In the genomic region with DNA sequence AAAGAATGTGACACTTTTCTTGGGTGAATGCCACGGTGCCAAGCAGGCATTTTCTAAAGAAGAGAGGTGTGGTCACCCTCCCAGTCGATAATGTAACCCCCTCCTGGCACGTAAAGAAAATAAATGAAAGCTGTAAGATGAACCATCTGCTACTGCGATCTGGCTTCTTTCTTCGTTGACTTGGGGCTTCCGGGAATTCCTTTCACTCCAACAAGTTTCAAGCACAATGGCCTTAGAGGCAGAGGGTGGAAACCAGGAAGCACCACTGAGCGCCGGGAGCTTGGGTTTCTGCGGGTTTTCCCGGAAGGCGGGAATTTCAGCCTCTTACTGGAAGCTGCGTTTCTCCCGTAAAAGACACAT, we compare ENCODE assay signal across 8 mouse cellular contexts.
A peak's percentile ranks its signal among the peaks of the same experiment; 100 is the strongest.
DNase-seq lines count a peak whose midpoint lies in the region; ATAC-seq lines count a peak whose summit lies in the region.

No protein-coding gene starts in this region.

- ATAC-seq in liver, embryonic 11.5 days (replicated peaks; ENCODE audit: low FRiP score), result no peak
- ATAC-seq in neural tube, embryonic 12.5 days (ENCODE audit: low FRiP score, low read depth), result no peak; the same call in 1 of the 2 replicates

- intact Hi-C loops in heart, postnatal 14 days (cut with DNase I), result loop anchor here (10.0 kb wide), 2 partner anchors 224 to 1564 kb away; no protein-coding TSS in a partner anchor

- H3K4me1 ChIP-seq in liver, embryonic 11.5 days (replicated peaks; ENCODE audit: control insufficient read depth, insufficient read depth, low read length), result no peaks in the 10 kb centered on the region
- H3K4me1 ChIP-seq in neural tube, embryonic 12.5 days, result peaks cover 5% of the 10 kb centered on the region

- 9% methylated on average over 13 of the region's 13 CpGs for whole genome bisulfite sequencing in liver, embryonic 11.5 days
- 13% methylated on average over 13 of the region's 13 CpGs for WGBS in neural tube, embryonic 12.5 days

- no peaks in the 10 kb centered on the region for H3K9me3 ChIP-seq in liver, embryonic 11.5 days (ENCODE audit: control insufficient read depth, low read length)
- no peaks in the 10 kb centered on the region for H3K9me3 ChIP-seq in neural tube, embryonic 12.5 days

- no peak overlapping the region for H3K4me3 ChIP-seq in liver, embryonic 11.5 days (ENCODE audit: low read depth, low read length)
- no peak overlapping the region for H3K4me3 ChIP-seq in neural tube, embryonic 12.5 days

- H3K27ac ChIP-seq in liver, embryonic 11.5 days (ENCODE audit: low read depth, low read length), result no peak overlapping the region
- H3K27ac ChIP-seq in neural tube, embryonic 12.5 days, result no peak overlapping the region

- peak; percentile 5 for DNase-seq in ovary, postnatal 36 days (ENCODE audit: low spot score)
- no peak for DNase-seq in ovary, adult 18-20 months (ENCODE audit: low spot score)
- peak; percentile 2 to 24 for DNase-seq in heart, postnatal 14 days
- no peak for DNase-seq in liver, embryonic 11.5 days (ENCODE audit: low spot score)
- DNase-seq in B cell, adult 2 months, result no peak
- DNase-seq in spleen, postnatal 10 days (ENCODE audit: low spot score in 2 of 2), result no peak
- DNase-seq in right cerebral cortex, postnatal 14 days, result no peak

- H3K36me3 ChIP-seq in liver, embryonic 11.5 days (ENCODE audit: control insufficient read depth, insufficient read depth, low read length), result no peaks in the 10 kb centered on the region
- H3K36me3 ChIP-seq in neural tube, embryonic 12.5 days, result no peaks in the 10 kb centered on the region

- peak overlapping the region; percentile 23 for H3K4me2 ChIP-seq in liver, embryonic 11.5 days
- H3K4me2 ChIP-seq in neural tube, embryonic 12.5 days (replicated peaks), result peak overlapping the region; percentile 46

- H3K9ac ChIP-seq in liver, embryonic 11.5 days (ENCODE audit: low read depth, low read length), result no peak overlapping the region
- no peak overlapping the region for H3K9ac ChIP-seq in neural tube, embryonic 12.5 days

- H3K27me3 ChIP-seq in liver, embryonic 11.5 days (replicated peaks; ENCODE audit: control insufficient read depth, insufficient read depth, low read length), result no peaks in the 10 kb centered on the region
- H3K27me3 ChIP-seq in neural tube, embryonic 12.5 days (replicated peaks), result no peaks in the 10 kb centered on the region

Comparison
In these comparisons a context has a peak if more than half of its experiments do, and no peak if none do; other contexts are left out.
1. DNase-seq: peak in ovary, postnatal 36 days (single experiment) and heart, postnatal 14 days (2 of 2); none in ovary, adult 18-20 months (single experiment), liver, embryonic 11.5 days (single experiment), B cell, adult 2 months (0 of 2), spleen, postnatal 10 days (0 of 2) and right cerebral cortex, postnatal 14 days (single experiment).